Mouse (Mus musculus): Measurements from ENCODE around the gene Nsg2. TPM values are rescaled to one million over a fixed set of nuclear protein-coding genes. Genes with fewer than 3 reads are reported as not detected.

The Nsg2 gene
- polyA plus RNA-seq, 1 experiment from 2014 or later: 2.7 TPM

- no peak for ATAC-seq (ENCODE audit: insufficient number of reproducible peaks, insufficient read depth, low FRiP score, low read depth)
- H3K27ac ChIP-seq (ENCODE audit: low read length): no peak overlapping the region
- no peaks in the 10 kb centered on the region for H3K27me3 ChIP-seq (ENCODE audit: control insufficient read depth, insufficient read depth, low read length)
- no peaks in the 10 kb centered on the region for H3K9me3 ChIP-seq (ENCODE audit: control insufficient read depth, low read depth, low read length)
- WGBS: 60% methylated on average over 4 of the region's 4 CpGs
- H3K9ac ChIP-seq (replicated peaks; ENCODE audit: low read depth, low read length): no peak overlapping the region
- H3K4me3 ChIP-seq (ENCODE audit: low read depth, low read length): no peak overlapping the region
- no peak overlapping the region for H3K4me2 ChIP-seq (replicated peaks; ENCODE audit: low read depth, low read length)
- no peaks in the 10 kb centered on the region for H3K36me3 ChIP-seq (ENCODE audit: control insufficient read depth, insufficient read depth, low read length)
- no peaks in the 10 kb centered on the region for H3K4me1 ChIP-seq (ENCODE audit: control insufficient read depth, insufficient read depth, low read length)
These were observed 17.9 kb downstream of the Nsg2 start for GRCm38 (mm10) chr11:32018201-32018600.

- H3K9me3 ChIP-seq (ENCODE audit: control insufficient read depth, low read depth, low read length): no peaks in the 10 kb centered on the region
- no peaks in the 10 kb centered on the region for H3K36me3 ChIP-seq (ENCODE audit: control insufficient read depth, insufficient read depth, low read length)
- H3K27ac ChIP-seq (ENCODE audit: low read length): no peak overlapping the region
- H3K9ac ChIP-seq (replicated peaks; ENCODE audit: low read depth, low read length): no peak overlapping the region
- H3K27me3 ChIP-seq (ENCODE audit: control insufficient read depth, insufficient read depth, low read length): no peaks in the 10 kb centered on the region
- no peaks in the 10 kb centered on the region for H3K4me1 ChIP-seq (ENCODE audit: control insufficient read depth, insufficient read depth, low read length)
- H3K4me3 ChIP-seq (ENCODE audit: low read depth, low read length): no peak overlapping the region
- H3K4me2 ChIP-seq (replicated peaks; ENCODE audit: low read depth, low read length): no peak overlapping the region
- WGBS: 41% methylated on average over 8 of the region's 8 CpGs
- ATAC-seq (ENCODE audit: insufficient number of reproducible peaks, insufficient read depth, low FRiP score, low read depth): no peak
These were observed 20.0 kb downstream of the Nsg2 start for GRCm38 (mm10) chr11:32020031-32020965.

GRCm38 (mm10) chr11:32026634-32027033 lies 26.4 kb downstream of the Nsg2 start:
- peaks cover 2% of the 10 kb centered on the region; the same call in 1 of the 2 replicates for H3K4me1 ChIP-seq (ENCODE audit: control insufficient read depth, insufficient read depth, low read length)
- no peak overlapping the region for H3K9ac ChIP-seq (replicated peaks; ENCODE audit: low read depth, low read length)
- no peaks in the 10 kb centered on the region for H3K27me3 ChIP-seq (ENCODE audit: control insufficient read depth, insufficient read depth, low read length)
- no peak overlapping the region for H3K27ac ChIP-seq (ENCODE audit: low read length)
- WGBS: 63% methylated on average over 5 of the region's 5 CpGs
- H3K9me3 ChIP-seq (ENCODE audit: control insufficient read depth, low read depth, low read length): no peaks in the 10 kb centered on the region
- H3K4me3 ChIP-seq (ENCODE audit: low read depth, low read length): no peak overlapping the region
- H3K36me3 ChIP-seq (ENCODE audit: control insufficient read depth, insufficient read depth, low read length): no peaks in the 10 kb centered on the region
- no peak overlapping the region for H3K4me2 ChIP-seq (replicated peaks; ENCODE audit: low read depth, low read length)
- no peak for ATAC-seq (ENCODE audit: insufficient number of reproducible peaks, insufficient read depth, low FRiP score, low read depth)

- Histone ChIP-seq H3K4me1 (ENCODE audit: control insufficient read depth, insufficient read depth, low read length) (peaks cover 2% of the 10 kb centered on the region; the same call in 1 of the 2 replicates), H3K27me3 (ENCODE audit: control insufficient read depth, insufficient read depth, low read length) (no peaks in the 10 kb centered on the region), H3K27ac (ENCODE audit: low read length) (no peak overlapping the region), H3K9me3 (ENCODE audit: control insufficient read depth, low read depth, low read length) (no peaks in the 10 kb centered on the region), H3K4me3 (ENCODE audit: low read depth, low read length) (no peak overlapping the region), H3K4me2 (replicated peaks; ENCODE audit: low read depth, low read length) (no peak overlapping the region), H3K9ac (replicated peaks; ENCODE audit: low read depth, low read length) (no peak overlapping the region), H3K36me3 (ENCODE audit: control insufficient read depth, insufficient read depth, low read length) (no peaks in the 10 kb centered on the region)
- 66% methylated on average over 7 of the region's 7 CpGs for WGBS
- no peak for ATAC-seq (ENCODE audit: insufficient number of reproducible peaks, insufficient read depth, low FRiP score, low read depth)
These were observed 27.4 kb downstream of the Nsg2 start for GRCm38 (mm10) chr11:32027474-32028342.

GRCm38 (mm10) chr11:32028605-32029004 lies 28.3 kb downstream of the Nsg2 start:
- Histone ChIP-seq H3K4me1 (ENCODE audit: control insufficient read depth, insufficient read depth, low read length) (peaks cover 2% of the 10 kb centered on the region; the same call in 1 of the 2 replicates), H3K9ac (replicated peaks; ENCODE audit: low read depth, low read length) (no peak overlapping the region), H3K27me3 (ENCODE audit: control insufficient read depth, insufficient read depth, low read length) (no peaks in the 10 kb centered on the region), H3K9me3 (ENCODE audit: control insufficient read depth, low read depth, low read length) (no peaks in the 10 kb centered on the region), H3K4me3 (ENCODE audit: low read depth, low read length) (no peak overlapping the region), H3K36me3 (ENCODE audit: control insufficient read depth, insufficient read depth, low read length) (no peaks in the 10 kb centered on the region), H3K27ac (ENCODE audit: low read length) (no peak overlapping the region), H3K4me2 (replicated peaks; ENCODE audit: low read depth, low read length) (no peak overlapping the region)
- WGBS: 81% methylated on average over 3 of the region's 3 CpGs
- ATAC-seq (ENCODE audit: insufficient number of reproducible peaks, insufficient read depth, low FRiP score, low read depth): no peak

- WGBS: 92% methylated on average over 5 of the region's 5 CpGs
- Histone ChIP-seq H3K9ac (replicated peaks; ENCODE audit: low read depth, low read length) (no peak overlapping the region), H3K4me1 (ENCODE audit: control insufficient read depth, insufficient read depth, low read length) (peaks cover 2% of the 10 kb centered on the region; the same call in 1 of the 2 replicates), H3K4me3 (ENCODE audit: low read depth, low read length) (no peak overlapping the region), H3K4me2 (replicated peaks; ENCODE audit: low read depth, low read length) (no peak overlapping the region), H3K27me3 (ENCODE audit: control insufficient read depth, insufficient read depth, low read length) (no peaks in the 10 kb centered on the region), H3K27ac (ENCODE audit: low read length) (no peak overlapping the region), H3K36me3 (ENCODE audit: control insufficient read depth, insufficient read depth, low read length) (no peaks in the 10 kb centered on the region), H3K9me3 (ENCODE audit: control insufficient read depth, low read depth, low read length) (no peaks in the 10 kb centered on the region)
- ATAC-seq (ENCODE audit: insufficient number of reproducible peaks, insufficient read depth, low FRiP score, low read depth): no peak
These were observed 29.1 kb downstream of the Nsg2 start for GRCm38 (mm10) chr11:32029356-32029755.

GRCm38 (mm10) chr11:32031396-32031795 lies 31.1 kb downstream of the Nsg2 start:
- Histone ChIP-seq H3K27me3 (ENCODE audit: control insufficient read depth, insufficient read depth, low read length) (no peaks in the 10 kb centered on the region), H3K36me3 (ENCODE audit: control insufficient read depth, insufficient read depth, low read length) (no peaks in the 10 kb centered on the region), H3K27ac (ENCODE audit: low read length) (no peak overlapping the region), H3K4me3 (ENCODE audit: low read depth, low read length) (no peak overlapping the region), H3K9ac (replicated peaks; ENCODE audit: low read depth, low read length) (no peak overlapping the region), H3K4me2 (replicated peaks; ENCODE audit: low read depth, low read length) (no peak overlapping the region), H3K9me3 (ENCODE audit: control insufficient read depth, low read depth, low read length) (no peaks in the 10 kb centered on the region), H3K4me1 (ENCODE audit: control insufficient read depth, insufficient read depth, low read length) (peaks cover 2% of the 10 kb centered on the region; the same call in 1 of the 2 replicates)
- WGBS: 60% methylated on average over 4 of the region's 4 CpGs
- no peak for ATAC-seq (ENCODE audit: insufficient number of reproducible peaks, insufficient read depth, low FRiP score, low read depth)

- H3K4me1 ChIP-seq (ENCODE audit: control insufficient read depth, insufficient read depth, low read length): no peaks in the 10 kb centered on the region
- no peak for ATAC-seq (ENCODE audit: insufficient number of reproducible peaks, insufficient read depth, low FRiP score, low read depth)
- no peak overlapping the region for H3K9ac ChIP-seq (replicated peaks; ENCODE audit: low read depth, low read length)
- no peak overlapping the region for H3K4me3 ChIP-seq (ENCODE audit: low read depth, low read length)
- no peaks in the 10 kb centered on the region for H3K9me3 ChIP-seq (ENCODE audit: control insufficient read depth, low read depth, low read length)
- no peak overlapping the region for H3K4me2 ChIP-seq (replicated peaks; ENCODE audit: low read depth, low read length)
- H3K27ac ChIP-seq (ENCODE audit: low read length): no peak overlapping the region
- H3K27me3 ChIP-seq (ENCODE audit: control insufficient read depth, insufficient read depth, low read length): no peaks in the 10 kb centered on the region
- no peaks in the 10 kb centered on the region for H3K36me3 ChIP-seq (ENCODE audit: control insufficient read depth, insufficient read depth, low read length)
- WGBS: 60% methylated on average over 9 of the region's 9 CpGs
These were observed 31.8 kb downstream of the Nsg2 start for GRCm38 (mm10) chr11:32032053-32032452.

Data from stomach, embryonic 14.5 days (tissue).